Mouse (Mus musculus) right cerebral cortex, adult 2 months (tissue): ENCODE measurements around the gene Hlcs.
A peak's percentile ranks its signal among the peaks of the same experiment; 100 is the strongest.

ENCODE experiments used
- DNase-seq, 2 experiments: peaks; one replicate each; pipeline ENCODE4 v3.0.0; 2021 to 2022; ENCODE audit warnings: low spot score in 2 of 2

Gene Hlcs

DNA sequence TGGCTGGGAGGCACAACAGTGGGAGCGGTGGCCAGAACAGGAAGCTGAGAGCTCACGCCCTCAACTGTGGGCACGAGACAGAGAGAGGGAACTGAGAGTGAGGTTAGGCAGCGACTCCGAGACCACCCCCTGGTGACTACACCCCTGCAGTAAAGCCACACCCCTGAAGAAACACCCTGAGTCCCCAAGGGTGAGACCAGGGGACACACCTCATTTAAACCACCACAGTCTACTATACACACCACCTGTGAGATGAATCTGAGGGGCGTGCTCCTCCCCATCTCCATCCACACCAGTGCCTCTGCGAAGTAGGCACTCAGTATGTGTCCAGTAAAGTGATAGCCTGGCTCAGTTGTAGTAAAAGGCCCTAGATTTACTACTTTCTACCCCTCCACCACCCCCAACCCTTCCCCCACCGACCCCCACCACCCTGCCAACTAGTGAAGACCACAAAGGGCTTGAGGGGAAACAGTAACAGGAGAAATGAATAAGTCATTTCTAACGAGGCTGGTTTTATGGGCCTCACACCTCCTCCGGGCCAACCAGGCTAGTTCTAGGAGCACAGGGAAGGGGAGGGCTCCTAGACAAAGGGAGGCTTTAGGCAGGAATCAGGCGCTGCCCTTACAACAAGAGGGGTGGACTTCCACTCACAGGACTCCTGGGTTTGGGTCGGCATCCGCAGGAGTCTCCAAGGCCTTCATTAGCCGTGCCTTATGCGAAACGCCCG is 67.2 kb downstream of the Hlcs start:
- DNase-seq: no peak

DNA sequence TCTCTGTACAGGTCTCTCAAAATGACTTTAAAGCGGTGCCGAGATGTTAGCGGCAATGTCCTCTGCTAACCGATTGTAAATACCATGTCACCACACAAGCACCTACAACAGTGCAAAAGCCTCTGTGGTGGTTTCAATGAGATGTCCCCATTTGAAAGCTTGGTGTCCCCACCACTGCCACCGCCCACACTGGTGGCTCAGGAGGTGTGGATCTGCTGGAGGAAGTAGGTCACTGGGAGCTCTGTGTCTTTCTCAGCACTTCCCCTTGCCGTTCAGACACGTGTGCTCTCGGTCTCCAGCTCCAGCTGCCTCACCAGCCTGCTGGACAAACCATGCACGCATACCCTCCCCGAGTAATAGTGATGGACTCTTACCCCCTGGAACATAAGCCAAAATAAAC is 72.2 kb downstream of the Hlcs start:
- no peak for DNase-seq

DNA sequence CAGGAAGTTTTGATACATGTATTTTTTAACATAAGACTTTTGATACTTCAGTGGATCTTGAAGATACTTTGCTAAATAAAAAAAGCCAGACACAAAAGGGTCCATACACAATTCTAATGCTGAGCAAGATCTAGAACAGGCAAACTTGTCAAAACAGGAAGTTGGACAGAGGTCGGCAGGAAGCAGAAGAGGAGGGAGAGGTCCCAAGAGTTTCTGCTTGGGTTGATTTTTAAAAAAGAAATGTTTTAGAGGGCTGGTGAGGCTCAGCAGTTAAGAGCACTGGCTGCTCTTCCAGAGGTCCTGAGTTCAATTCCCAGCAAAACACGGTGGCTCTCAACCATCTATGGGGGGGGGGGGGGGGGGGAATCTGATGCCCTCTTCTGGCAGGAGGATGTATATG is 73.2 kb downstream of the Hlcs start:
- DNase-seq: no peak

DNA sequence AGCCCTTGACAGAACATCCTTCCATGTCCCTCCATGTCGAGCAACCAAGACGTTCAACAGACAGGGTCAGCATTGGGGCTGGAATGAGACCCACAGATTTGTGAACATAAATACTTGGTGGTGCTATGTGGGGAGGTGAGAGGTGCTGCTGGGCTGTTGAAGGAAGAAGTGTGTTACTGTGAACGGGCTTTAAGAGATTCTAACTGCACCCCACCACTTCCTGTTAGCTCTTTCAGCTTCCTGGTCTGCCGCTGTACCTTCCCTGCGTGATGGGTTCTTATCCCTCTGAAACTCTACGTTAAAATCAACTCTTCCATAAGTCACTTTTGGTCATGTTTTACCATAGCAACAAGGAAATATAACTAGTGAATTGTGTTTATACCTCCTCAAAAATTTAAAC is 73.8 kb downstream of the Hlcs start:
- no peak for DNase-seq

DNA sequence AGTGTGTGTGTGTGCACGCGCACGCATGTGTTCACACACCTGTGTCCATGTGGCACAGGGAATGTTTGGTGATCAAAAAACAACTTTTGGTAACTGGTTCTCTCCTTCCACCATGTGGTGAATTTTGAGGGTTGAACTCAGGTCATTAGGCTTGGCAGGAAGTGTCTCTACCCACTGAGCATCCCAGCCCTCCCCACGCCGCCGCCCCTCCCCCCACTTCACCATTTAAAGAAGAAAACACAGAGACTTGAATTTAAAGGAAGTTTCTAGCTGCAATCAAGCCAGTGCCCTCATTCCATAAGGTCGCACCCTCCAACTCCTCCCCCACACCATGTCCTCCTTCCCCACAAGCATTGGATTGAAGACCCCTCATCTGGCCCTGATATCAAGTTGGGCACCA is 74.2 kb downstream of the Hlcs start:
- no peak for DNase-seq

DNA sequence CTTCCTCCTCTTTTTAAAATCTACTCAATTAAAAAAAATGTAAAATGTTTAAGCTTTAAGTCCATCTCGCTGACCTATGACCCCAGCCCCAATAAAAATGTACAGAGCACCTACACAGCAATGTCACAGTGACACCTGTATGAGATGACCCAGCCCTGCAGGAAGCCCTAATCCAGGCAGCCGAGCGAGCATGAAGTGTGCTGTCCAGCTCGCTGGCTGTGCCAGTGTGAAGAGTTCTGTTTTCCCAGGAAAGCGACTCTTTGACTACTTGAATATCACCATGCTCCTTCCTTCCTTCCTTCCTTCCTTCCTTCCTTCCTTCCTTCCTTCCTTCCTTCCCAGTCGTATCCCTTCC is 76.3 kb downstream of the Hlcs start:
- DNase-seq: no peak

DNA sequence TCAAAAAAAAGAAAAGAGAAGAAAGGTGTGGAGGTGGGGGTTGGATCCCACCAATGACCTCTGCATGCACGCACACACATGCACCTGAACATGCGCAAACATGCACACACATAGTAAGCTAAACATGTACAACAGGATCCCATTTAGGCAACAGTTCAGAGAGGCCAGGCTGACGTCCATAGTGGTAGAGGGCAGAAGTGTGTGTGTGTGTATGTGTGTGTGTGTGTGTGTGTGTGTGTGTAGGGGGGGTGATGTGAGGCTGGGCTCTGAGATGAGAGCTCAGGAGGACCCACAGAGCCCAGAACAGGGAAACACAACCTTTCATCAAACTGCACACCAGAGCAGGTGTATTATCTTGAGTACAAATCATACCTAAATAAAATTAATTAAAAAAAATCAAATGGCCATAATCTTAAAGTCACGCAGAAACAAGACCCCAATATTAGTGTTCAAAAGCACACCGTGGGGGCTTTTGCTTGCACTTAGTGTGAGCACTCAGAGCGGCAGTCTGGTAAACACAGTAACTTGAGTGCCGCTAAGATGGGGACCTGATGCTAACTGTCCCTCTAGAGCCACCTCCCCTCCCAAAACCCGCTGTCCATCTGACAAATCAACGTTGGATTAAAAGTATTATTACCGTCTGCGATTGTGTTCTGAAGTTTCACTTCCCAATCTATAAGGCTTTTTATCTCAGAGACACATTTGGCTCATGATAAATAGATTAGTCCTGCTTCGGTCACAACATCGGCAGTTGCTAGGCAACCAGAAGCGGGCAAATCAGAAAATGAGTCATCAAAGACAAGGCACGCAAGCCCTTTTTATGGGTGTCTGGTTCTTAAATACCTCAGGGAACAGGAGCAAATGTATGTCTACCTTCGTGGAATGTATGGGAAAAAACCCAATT is 76.9 kb downstream of the Hlcs start:
- DNase-seq: peak; percentile 61 to 73

DNA sequence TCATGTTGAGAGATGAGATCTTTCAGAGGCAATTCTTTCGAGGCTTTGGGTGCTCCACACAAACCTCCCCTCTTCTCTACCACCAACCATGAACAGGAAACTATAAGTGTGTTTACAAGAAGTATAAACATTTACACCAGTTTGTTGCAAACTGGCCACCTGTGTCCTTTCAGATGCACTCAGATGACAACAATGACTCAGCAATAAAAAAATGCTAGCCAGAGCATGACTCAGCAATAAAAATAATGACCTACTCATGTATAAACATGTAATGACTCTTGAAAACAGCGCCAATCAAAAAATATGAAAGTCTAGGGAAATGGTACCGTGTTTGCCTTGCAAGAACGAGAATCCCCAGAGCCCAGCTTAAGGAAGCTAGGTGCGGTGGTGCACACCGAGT is 77.7 kb downstream of the Hlcs start:
- DNase-seq: no peak

DNA sequence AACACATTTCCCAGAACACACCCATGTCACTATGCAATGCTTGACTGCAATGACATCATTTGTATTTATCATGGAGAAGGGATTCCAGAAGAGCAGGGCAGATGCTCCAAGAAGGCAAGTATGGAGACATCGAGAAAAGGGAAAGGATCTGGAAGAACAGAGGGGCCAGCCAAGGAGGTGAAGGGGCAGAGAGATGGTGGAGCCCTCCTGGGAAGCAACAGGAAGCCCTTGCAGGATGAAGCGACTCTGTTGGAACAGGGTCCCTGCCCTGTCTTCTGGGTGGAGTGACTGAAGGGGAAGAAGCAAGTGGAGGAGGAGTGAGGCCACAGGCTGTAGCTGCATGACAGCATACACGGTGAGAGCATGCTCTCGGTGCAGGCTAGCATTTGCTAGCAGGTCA is 79.2 kb downstream of the Hlcs start:
- DNase-seq: no peak

DNA sequence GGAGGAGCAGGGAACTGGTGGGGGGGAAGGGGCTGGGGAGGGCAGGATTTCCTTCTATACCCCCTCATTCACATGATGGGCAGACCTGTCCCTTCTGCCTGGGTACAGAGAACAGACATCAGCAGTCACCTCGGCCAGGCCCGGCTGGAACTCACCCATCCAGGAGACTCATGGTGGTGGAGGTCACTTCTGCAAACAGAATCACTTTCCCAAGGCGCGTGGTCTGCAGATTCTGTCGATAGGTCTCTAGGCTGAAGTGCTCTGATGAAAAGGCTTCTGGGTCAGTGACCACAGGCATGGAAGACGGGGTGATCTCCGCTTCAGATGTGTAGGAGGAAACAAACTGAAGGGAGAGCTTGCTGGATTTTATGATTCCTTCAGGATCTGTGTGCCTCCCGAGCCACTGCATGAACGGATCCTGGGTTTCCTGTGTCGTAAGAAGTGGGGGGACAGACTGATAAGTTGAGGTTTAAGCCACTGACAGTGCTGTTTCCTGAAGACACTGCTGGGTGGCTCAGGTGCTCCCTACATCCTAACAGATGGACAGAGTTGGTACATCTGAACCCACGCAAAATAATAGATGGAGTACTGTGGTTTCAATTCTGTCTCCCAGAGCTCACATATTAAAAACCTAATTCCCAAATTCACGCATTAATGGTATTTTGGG is 82.3 kb downstream of the Hlcs start:
- DNase-seq: no peak

DNA sequence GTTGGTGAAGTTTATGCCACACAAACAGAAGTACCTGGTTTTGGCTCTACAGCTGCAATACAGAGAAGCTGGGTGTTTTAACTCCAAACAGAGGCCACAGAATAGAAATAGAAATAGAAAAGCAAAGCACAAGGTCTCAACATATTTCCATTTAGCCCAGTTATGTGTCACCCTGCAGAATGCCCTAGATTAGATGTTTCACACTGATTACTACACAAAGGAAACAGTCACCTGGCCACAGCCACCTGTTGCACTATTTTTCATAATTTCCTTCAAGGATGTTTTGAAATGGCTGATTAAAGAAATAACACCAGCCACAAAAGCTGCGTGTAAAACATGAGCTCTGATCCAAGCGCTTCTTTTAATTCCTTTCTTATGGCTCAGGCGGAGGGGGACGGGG is 82.9 kb downstream of the Hlcs start:
- no peak for DNase-seq

DNA sequence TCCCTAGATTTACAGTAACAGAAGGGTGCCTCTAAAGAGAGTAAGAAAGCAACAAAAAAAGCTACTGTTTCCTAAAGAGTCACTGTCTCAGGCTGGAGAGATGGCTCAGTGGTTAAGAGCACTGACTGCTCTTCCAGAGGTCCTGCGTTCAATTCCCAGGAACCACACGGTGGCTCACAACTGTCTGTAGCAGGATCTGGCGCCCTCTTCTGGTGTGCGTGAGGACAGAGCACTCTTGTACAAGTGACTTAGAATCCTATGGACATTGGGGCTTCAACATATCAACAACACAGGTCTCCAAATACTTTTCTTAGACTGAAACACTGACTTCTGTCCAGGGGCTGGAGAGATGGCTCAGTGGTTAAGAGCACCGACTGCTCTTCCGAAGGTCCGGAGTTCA is 83.5 kb downstream of the Hlcs start:
- no peak for DNase-seq

DNA sequence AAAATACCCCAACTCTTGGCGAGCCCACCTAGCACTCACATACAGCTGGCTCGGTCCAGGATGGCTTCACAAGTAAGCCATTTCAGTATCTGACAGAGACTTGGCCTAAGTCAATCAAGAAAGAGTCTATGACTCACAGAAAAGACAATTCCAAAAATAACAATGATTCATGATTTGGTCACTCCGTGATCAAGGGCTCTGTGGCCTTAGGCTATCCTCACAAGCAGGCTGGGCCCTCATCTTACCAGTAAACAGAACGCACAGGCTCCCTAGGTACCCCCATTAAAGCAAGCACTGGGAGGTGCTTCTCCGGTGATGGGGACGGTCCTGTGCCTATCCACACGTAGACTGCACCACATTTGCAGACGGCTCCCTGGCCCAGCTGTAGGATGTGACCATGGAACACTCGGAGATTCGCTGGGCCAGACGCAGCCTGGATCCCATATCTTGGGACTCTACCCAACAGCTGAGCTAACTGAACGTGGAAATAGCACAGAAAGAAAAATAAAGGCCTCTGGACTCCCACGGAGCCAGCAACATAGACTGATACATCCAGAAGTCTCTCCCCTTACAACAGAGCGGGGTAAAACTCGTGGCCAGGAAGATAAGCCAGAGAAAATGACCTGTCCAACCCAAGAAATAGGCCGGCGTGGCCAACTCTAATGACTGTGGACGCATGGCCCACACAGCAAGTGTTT is 84.4 kb downstream of the Hlcs start:
- no peak for DNase-seq

DNA sequence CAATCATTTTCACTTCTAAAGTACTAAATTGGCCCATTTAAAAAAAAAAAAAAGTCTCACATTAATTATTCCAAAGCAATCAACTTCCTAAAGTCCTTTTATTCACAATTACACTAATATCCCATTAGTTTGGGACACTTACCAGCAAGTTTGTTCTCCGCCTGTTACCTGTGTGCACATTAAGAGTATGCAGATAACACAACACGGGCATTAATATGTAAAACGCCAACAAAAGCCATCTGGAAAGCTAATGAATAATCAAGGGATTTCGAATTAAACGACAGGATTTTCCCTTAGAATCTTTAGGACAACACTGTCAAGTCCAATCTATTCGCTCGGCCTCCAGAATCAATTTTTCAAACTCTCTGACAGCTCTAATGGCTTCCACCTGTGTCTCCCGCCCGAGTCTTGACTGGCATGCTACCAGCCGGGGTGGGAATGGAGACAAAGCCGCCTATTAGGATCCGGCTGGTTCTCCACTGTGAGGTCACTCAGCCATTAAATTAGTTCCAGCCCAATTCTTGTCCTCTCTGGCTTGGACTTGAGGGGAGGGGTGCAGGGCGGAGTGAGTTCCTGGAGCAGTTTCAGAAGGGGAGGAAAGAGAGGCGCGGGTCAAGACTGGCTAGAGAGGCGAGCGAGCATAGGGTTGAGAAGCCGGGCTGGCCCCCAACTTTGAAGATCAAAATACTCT is 85.9 kb downstream of the Hlcs start:
- DNase-seq: peak; percentile 27 to 29

DNA sequence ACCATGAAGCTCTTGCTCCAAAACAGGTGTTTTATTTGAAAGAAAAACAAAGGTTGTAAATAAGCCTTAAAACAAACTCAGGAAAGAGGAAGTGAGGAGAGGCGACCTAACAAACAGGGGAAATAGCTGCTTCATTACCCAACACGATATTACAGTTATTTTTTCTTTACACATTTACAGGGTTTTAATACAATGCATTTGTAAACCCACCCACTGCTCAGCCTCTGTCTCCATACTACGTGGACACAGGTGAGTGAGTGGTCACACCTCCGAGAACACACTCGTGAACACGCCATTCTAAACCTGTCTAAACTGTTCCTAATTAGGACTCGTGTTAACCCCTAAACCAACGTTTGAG is 90.0 kb downstream of the Hlcs start:
- DNase-seq: no peak

DNA sequence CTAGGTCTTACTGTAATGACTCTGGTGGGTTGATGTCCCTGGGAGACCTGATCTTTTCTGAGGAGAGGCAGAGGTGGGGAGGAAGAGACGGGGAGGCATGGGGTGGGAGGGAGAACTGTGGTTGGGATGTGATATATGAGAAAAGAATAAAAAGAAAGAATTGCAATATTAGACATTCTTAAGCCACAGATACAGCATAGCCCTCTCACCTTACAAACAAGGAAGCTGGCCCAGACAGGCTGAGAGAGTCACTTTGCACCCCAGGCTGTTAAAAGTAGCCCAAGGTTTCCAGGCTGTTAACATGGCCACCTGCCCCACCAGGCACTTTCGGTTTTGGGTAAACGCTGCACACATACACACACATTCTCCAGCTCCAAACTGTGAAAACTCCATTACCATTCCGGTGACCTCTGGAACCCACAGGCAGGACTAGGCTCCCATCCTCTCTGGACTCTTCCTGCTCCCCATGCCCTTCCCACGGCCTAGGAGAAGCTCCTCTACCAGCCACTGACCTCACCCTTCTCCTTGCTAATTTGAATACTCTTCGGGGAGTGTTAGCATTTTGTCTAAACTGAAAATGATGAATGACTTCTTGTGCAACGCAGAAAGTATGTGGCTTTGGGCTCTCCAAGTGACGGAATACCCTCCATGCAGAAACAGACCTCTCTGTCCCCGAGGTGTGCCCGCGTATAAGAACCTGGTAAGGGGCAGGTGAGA is 90.6 kb downstream of the Hlcs start:
- no peak for DNase-seq

DNA sequence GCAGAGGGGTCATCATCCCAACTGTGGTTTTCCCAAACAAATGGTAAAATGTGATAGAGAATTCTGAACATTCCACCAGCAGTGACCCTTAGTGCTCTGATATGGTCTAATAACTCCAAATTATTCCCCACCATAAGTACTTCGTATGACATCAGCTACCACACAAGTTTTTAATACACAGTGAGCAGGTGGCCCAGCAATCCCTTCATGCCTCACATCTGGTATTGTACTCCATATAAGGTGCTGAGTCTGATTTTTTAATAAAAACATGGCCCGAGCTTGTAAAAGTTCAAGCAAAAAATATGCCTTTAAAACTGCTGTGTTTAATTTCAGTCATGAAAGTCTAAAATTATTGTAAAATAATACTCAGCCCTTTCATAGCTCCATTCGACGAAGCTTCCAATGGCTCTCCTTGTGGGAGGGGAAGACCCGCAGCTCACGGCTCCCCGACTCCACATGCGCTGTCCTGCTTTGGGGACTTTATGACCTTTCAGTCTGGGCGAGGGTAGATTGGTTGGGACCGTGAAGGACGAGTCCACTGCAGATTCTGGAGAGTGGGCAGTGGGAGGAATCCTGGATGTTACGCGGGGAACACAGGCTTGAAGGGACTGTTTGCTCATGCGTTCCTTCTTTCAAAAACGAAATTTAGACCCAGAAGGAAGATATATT is 102.5 kb downstream of the Hlcs start:
- no peak for DNase-seq

DNA sequence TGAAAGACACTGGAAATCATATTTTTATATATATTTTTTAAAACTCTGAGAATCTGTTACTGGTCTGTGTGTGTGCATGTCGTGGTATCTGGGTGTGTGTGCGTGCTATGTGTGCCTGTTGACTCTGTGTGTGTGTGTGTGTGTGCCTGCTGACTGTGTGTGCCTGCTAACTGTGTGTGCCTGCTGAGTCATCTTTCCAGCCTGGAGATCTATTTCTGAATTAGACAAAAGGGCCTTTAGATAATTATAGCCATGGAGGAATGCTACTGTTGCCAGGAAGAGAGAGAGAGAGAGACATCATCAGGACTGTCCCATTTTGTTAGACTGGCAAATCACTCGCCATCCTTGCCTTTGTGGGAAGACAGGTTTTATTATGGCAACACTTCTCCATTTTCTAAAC is 103.7 kb downstream of the Hlcs start:
- peak; percentile 57 to 67 for DNase-seq

DNA sequence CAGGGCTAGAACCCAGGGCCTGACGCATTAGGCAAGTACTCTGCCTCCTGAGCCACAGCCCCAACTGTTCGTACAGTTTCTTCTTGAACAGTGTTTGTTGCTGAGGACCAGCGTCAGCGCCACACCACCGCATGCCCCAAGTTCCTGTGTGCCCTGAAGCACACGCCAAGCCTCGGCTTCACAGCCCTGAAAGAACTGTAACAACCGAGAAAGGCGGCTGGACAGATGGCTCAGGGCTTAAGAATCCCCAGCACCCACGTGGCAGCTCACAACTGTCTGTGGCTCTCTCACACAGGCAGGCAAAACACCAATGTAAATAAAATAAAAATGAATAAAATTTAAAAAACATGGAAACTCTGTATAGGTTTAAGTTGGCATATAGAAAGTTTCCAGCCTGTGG is 104.5 kb downstream of the Hlcs start:
- DNase-seq: peak; percentile 26 to 52

DNA sequence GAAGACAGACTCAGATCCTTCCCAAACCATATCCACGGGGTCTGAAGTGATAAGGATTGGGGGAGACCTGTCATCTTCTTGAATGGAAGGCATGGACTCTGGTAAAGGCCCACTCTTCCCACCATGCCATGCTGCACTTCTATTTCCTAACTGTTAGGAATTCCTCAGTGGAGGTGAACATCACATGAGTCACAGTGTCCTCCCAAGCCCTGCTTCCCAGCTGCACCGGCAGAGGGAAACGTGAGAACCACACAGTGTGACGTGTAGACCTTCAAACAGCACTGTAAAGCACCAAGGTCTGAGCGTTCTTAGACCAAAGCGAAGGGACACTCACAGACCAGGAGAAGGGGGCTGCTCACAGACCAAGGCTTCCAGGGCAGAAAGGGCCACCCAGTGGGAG is 105.2 kb downstream of the Hlcs start:
- peak; percentile 24 to 26 for DNase-seq
